Mouse (Mus musculus): ENCODE data around the gene Crybg1. TPM values are rescaled to one million over a fixed set of nuclear protein-coding genes. Genes with fewer than 3 reads are reported as not detected.
"Not testable (repeated sequence)": the region's sequence is repeated elsewhere in the genome, so short reads cannot be mapped to it uniquely, and the experiment has no call there.

The Crybg1 gene
- polyA plus RNA-seq, 1 experiment from 2014 or later, result 0.43 TPM

DNA sequence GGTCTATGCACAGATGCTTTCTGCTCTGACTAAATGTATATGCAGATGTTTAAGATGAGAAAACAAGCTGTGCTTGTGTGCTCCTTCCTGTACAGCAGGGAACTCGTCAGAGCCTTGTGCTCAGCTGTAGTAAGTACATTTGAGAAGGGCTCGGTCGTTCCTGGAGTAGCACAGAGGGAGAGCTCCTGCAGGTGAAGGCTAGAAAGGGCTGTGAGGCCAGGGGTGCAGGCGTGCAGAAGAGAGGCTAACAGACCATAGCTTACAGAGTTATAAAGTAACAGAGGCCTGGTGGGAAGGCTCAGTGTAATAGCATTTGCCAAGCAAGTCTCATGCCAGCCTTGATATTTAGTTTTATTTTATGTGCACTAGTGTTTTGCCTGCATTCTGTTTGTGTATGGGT lies 203.2 kb downstream of the Crybg1 start:
- Histone ChIP-seq H3K9me3 (ENCODE audit: control insufficient read depth, low read length) (no peaks in the 10 kb centered on the region), H3K36me3 (ENCODE audit: control insufficient read depth, insufficient read depth, low read length) (no peaks in the 10 kb centered on the region; the same call in 1 of the 2 replicates), H3K4me3 (ENCODE audit: low read depth, low read length) (no peak overlapping the region), H3K27me3 (ENCODE audit: control insufficient read depth, insufficient read depth, low read length) (no peaks in the 10 kb centered on the region), H3K4me1 (ENCODE audit: control insufficient read depth, insufficient read depth, low read length) (no peaks in the 10 kb centered on the region), H3K4me2 (ENCODE audit: low read depth, severe bottlenecking) (no peak overlapping the region), H3K9ac (ENCODE audit: low read length) (no peak overlapping the region), H3K27ac (replicated peaks; ENCODE audit: low read depth, low read length) (no peak overlapping the region)
- WGBS, result 72% methylated on average over 4 of the region's 4 CpGs
- DNase-seq (ENCODE audit: low spot score) (no peak), ATAC-seq (ENCODE audit: insufficient number of reproducible peaks, low FRiP score, low TSS enrichment, low read depth) (no peak)

DNA sequence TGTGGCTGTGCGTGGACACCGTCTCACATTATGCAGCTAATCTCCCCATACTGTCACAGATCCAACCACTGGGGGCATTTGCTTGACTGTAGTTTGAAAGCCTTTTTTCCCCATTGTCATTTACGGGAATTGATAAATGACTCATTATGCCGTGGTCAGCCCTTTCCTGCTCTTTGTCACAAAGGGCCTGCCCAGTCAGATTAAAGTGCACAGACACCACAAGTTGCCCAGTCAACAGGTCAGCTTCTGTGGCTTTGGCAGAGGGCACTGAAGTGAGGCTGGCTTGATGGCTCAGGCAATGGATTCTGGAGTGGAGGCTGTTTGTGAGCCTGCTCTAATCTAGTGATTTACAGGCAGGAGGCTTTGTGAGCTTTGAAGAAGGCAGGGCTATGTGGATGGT lies 204.9 kb downstream of the Crybg1 start:
- Histone ChIP-seq H3K4me1 (ENCODE audit: control insufficient read depth, insufficient read depth, low read length) (no peaks in the 10 kb centered on the region), H3K9me3 (ENCODE audit: control insufficient read depth, low read length) (no peaks in the 10 kb centered on the region), H3K4me2 (ENCODE audit: low read depth, severe bottlenecking) (no peak overlapping the region), H3K27me3 (ENCODE audit: control insufficient read depth, insufficient read depth, low read length) (no peaks in the 10 kb centered on the region), H3K36me3 (ENCODE audit: control insufficient read depth, insufficient read depth, low read length) (no peaks in the 10 kb centered on the region; the same call in 1 of the 2 replicates), H3K4me3 (ENCODE audit: low read depth, low read length) (no peak overlapping the region), H3K9ac (ENCODE audit: low read length) (no peak overlapping the region), H3K27ac (replicated peaks; ENCODE audit: low read depth, low read length) (no peak overlapping the region)
- no peak for DNase-seq (ENCODE audit: low spot score)
- ATAC-seq (ENCODE audit: insufficient number of reproducible peaks, low FRiP score, low TSS enrichment, low read depth), result no peak
- WGBS, result 79% methylated on average over 4 of the region's 4 CpGs

DNA sequence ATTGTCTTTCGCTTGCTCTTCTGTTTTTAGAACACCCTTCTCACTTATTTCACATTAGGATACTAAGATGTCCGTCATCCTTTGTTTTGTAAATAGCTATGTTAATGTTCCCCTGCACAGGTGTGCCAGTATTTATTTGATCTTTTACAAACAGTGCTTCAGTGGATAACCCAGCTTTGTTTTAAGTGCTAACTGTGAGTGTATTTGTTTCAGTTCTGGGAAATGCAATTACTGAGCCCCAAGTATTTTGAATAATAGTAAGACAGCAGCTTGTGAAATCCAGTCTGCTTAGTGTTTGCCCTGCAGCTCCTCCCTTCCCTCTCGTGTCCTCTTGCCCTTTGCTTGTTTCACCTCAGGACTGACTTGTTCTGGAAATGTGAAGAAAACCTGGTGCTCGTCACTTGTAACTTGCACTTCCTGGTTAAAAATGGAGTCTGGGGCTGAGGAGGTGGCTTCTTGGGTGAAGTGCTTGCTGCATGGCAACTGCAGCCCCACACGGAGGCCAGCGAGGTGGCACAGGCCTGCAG lies 209.5 kb downstream of the Crybg1 start:
- Histone ChIP-seq H3K27ac (replicated peaks; ENCODE audit: low read depth, low read length) (no peak overlapping the region), H3K9me3 (ENCODE audit: control insufficient read depth, low read length) (no peaks in the 10 kb centered on the region), H3K4me3 (ENCODE audit: low read depth, low read length) (no peak overlapping the region), H3K4me1 (ENCODE audit: control insufficient read depth, insufficient read depth, low read length) (no peaks in the 10 kb centered on the region), H3K9ac (ENCODE audit: low read length) (no peak overlapping the region), H3K36me3 (ENCODE audit: control insufficient read depth, insufficient read depth, low read length) (no peaks in the 10 kb centered on the region), H3K27me3 (ENCODE audit: control insufficient read depth, insufficient read depth, low read length) (no peaks in the 10 kb centered on the region), H3K4me2 (ENCODE audit: low read depth, severe bottlenecking) (no peak overlapping the region)
- WGBS, result 76% methylated on average over 6 of the region's 6 CpGs
- DNase-seq (ENCODE audit: low spot score) (no peak), ATAC-seq (ENCODE audit: insufficient number of reproducible peaks, low FRiP score, low TSS enrichment, low read depth) (no peak)

DNA sequence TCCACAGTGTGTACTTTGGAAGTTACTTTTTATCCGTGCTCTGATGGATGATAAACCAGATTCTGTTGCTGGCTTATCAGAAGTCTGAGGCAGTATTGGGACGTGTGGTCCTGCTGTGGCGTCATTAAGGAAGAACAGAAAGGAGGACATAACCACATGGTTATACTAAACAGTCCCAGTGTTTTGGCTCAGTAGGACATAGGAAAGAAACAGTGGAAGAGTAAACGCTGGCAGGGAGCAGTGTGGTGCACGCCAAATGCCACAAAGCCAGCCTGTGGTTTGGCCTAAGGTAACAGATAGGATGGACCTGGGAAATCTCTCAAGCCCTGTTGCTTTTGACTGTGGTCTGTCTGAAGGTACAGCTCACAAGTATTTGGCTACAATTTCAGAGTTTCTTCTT lies 220.1 kb downstream of the Crybg1 start:
- 0 out of 2 replicates have a peak, but pooled peaks cover 2% of the 10 kb centered on the region for H3K36me3 ChIP-seq (ENCODE audit: control insufficient read depth, insufficient read depth, low read length)
- no peak for ATAC-seq (ENCODE audit: insufficient number of reproducible peaks, low FRiP score, low TSS enrichment, low read depth)
- no peaks in the 10 kb centered on the region for H3K9me3 ChIP-seq (ENCODE audit: control insufficient read depth, low read length)
- H3K27ac ChIP-seq (replicated peaks; ENCODE audit: low read depth, low read length), result no peak overlapping the region
- no peak for DNase-seq (ENCODE audit: low spot score)
- 87% methylated on average over 5 of the region's 5 CpGs for WGBS
- H3K4me3 ChIP-seq (ENCODE audit: low read depth, low read length), result no peak overlapping the region
- no peak overlapping the region for H3K9ac ChIP-seq (ENCODE audit: low read length)
- H3K4me2 ChIP-seq (ENCODE audit: low read depth, severe bottlenecking), result no peak overlapping the region
- no peaks in the 10 kb centered on the region for H3K4me1 ChIP-seq (ENCODE audit: control insufficient read depth, insufficient read depth, low read length)
- H3K27me3 ChIP-seq (ENCODE audit: control insufficient read depth, insufficient read depth, low read length), result no peaks in the 10 kb centered on the region

DNA sequence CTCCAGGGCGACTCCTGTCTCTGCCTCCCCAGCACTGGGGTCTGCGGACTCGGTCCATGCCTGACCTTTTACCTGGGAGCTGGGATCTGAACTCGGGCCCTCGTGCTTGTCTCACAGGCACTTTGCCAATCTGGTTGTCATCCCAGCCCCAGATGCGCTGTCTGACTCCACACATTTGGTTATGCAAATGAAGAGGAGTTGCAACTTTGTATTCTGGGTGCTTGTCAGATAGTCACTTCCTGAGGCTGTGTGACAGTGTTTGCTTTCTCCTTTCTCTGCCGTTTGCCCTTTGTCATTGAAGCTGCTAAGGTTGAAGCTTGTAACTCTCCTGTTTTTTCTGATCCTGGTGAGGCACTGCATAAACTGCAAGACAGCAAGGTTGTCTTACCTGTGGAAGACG lies 220.9 kb downstream of the Crybg1 start:
- Histone ChIP-seq H3K36me3 (ENCODE audit: control insufficient read depth, insufficient read depth, low read length) (0 out of 2 replicates have a peak, but pooled peaks cover 2% of the 10 kb centered on the region), H3K27ac (replicated peaks; ENCODE audit: low read depth, low read length) (no peak overlapping the region), H3K27me3 (ENCODE audit: control insufficient read depth, insufficient read depth, low read length) (no peaks in the 10 kb centered on the region), H3K9ac (ENCODE audit: low read length) (no peak overlapping the region), H3K4me1 (ENCODE audit: control insufficient read depth, insufficient read depth, low read length) (no peaks in the 10 kb centered on the region), H3K9me3 (ENCODE audit: control insufficient read depth, low read length) (no peaks in the 10 kb centered on the region), H3K4me3 (ENCODE audit: low read depth, low read length) (no peak overlapping the region), H3K4me2 (ENCODE audit: low read depth, severe bottlenecking) (no peak overlapping the region)
- no peak for DNase-seq (ENCODE audit: low spot score)
- WGBS, result 84% methylated on average over 8 of the region's 8 CpGs
- ATAC-seq (ENCODE audit: insufficient number of reproducible peaks, low FRiP score, low TSS enrichment, low read depth), result no peak

DNA sequence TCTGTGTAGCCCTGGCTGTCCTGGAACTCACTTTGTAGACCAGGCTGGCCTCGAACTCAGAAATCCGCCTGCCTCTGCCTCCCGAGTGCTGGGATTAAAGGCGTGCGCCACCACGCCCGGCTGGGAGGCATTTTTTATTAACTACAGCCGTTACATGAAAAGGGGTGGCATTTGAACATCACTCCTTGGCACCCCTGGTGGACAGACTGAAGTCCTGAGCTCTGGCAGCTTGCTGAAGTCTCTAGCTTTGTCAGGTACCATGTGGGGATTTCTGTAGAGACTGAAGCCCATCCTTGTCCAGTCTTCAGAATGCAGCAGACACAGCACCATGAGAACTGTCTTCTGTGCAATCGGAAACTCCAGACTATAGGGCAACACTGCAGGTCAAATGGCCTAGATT lies 222.9 kb downstream of the Crybg1 start:
- not testable (repeated sequence) for DNase-seq (ENCODE audit: low spot score); ATAC-seq (ENCODE audit: insufficient number of reproducible peaks, low FRiP score, low TSS enrichment, low read depth)
- WGBS, result 93% methylated on average over 9 of the region's 9 CpGs

DNA sequence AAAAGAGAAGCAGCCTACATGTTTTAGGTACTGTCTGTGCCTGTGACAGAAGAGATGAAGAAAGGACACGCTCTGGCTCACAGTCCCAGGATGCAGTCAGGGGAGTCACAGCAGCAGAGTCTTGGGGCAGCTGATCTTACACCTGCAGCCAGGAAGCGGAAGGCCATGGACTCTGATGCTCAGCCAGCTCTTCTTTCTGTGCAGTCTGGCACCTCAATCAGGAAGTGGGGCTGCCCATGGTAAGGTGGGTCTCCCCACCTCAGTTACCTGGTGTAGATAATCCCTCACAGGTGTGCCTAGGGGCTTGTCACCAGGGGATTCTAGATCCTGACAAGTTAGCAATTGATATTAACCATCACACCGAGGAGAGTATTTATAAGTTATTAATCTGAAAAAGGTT lies 225.6 kb downstream of the Crybg1 start:
- H3K4me1 ChIP-seq (ENCODE audit: control insufficient read depth, insufficient read depth, low read length), result no peaks in the 10 kb centered on the region
- 93% methylated on average over 3 of the region's 3 CpGs for WGBS
- DNase-seq (ENCODE audit: low spot score), result no peak
- no peak overlapping the region for H3K27ac ChIP-seq (replicated peaks; ENCODE audit: low read depth, low read length)
- no peak overlapping the region for H3K9ac ChIP-seq (ENCODE audit: low read length)
- no peaks in the 10 kb centered on the region for H3K36me3 ChIP-seq (ENCODE audit: control insufficient read depth, insufficient read depth, low read length)
- H3K27me3 ChIP-seq (ENCODE audit: control insufficient read depth, insufficient read depth, low read length), result no peaks in the 10 kb centered on the region
- H3K4me2 ChIP-seq (ENCODE audit: low read depth, severe bottlenecking), result no peak overlapping the region
- no peak for ATAC-seq (ENCODE audit: insufficient number of reproducible peaks, low FRiP score, low TSS enrichment, low read depth)
- H3K9me3 ChIP-seq (ENCODE audit: control insufficient read depth, low read length), result no peaks in the 10 kb centered on the region
- H3K4me3 ChIP-seq (ENCODE audit: low read depth, low read length), result no peak overlapping the region

More for the DNA sequence above, 222.9 kb downstream of the Crybg1 start:
- H3K4me3 ChIP-seq (ENCODE audit: low read depth, low read length); H3K4me1 ChIP-seq (ENCODE audit: control insufficient read depth, insufficient read depth, low read length); H3K36me3 ChIP-seq (ENCODE audit: control insufficient read depth, insufficient read depth, low read length); H3K9me3 ChIP-seq (ENCODE audit: control insufficient read depth, low read length); H3K27me3 ChIP-seq (ENCODE audit: control insufficient read depth, insufficient read depth, low read length); H3K4me2 ChIP-seq (ENCODE audit: low read depth, severe bottlenecking); H3K27ac ChIP-seq (replicated peaks; ENCODE audit: low read depth, low read length); H3K9ac ChIP-seq (ENCODE audit: low read length): not testable (repeated sequence)

DNA sequence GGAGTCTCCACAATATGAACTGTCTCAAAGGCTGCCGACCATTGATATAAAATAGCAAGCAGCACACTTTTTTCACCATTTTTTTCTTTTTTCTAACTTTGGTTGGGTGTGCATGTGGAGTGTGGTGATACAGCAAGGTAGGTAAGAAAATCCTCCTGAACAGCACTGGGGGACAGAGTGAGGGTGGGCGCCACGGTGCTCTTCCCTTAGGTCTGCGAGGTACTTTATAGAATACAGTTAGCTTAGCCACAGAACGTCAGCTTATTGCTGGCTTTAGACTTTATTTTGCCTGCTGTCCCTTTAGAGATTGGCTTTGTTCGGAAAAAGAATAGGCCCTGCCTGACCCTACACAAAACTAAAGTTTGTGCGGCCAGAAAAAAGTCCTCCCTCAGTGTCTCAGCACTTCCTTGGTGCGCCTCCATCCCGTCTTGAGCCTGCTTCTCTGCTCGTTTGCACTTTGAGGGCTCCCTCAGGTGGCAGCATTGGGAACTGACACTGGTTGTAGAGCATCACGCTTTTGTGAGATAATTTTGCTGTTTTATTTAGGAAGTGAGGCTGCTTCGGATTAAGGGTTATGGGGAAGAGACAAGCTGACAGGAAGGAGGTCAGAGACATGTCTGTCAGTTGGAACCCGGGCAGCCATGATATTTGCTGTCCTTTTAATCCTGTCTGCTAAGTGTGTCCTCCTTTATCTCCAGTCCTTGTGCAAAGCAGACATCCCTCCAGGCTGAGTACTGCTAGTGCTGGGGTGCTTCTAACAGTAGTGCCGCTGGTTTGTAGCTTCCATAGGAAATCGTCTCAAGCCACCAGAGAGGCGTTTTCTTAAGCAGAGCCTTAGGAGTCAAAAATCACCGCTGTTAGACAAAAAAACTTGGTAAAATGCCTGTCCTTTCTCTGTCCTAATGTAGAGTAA lies 229.7 kb downstream of the Crybg1 start:
- 44% methylated on average over 17 of the region's 17 CpGs for WGBS
- DNase-seq (ENCODE audit: low spot score), result peak; percentile 92
- no peak overlapping the region for H3K9ac ChIP-seq (ENCODE audit: low read length)

More for the DNA sequence above, 229.7 kb downstream of the Crybg1 start:
- no peak for ATAC-seq (ENCODE audit: insufficient number of reproducible peaks, low FRiP score, low TSS enrichment, low read depth)
- Histone ChIP-seq H3K27me3 (ENCODE audit: control insufficient read depth, insufficient read depth, low read length) (no peaks in the 10 kb centered on the region), H3K27ac (replicated peaks; ENCODE audit: low read depth, low read length) (no peak overlapping the region), H3K4me2 (ENCODE audit: low read depth, severe bottlenecking) (no peak overlapping the region), H3K4me1 (ENCODE audit: control insufficient read depth, insufficient read depth, low read length) (no peaks in the 10 kb centered on the region), H3K4me3 (ENCODE audit: low read depth, low read length) (no peak overlapping the region), H3K36me3 (ENCODE audit: control insufficient read depth, insufficient read depth, low read length) (no peaks in the 10 kb centered on the region), H3K9me3 (ENCODE audit: control insufficient read depth, low read length) (no peaks in the 10 kb centered on the region)

Measured in limb, embryonic 11.5 days (tissue).